Mouse (Mus musculus) embryonic facial prominence, embryonic 13.5 days (tissue): ENCODE measurements around the gene Ddx55. TPM values are rescaled to one million over a fixed set of nuclear protein-coding genes. Genes with fewer than 3 reads are reported as not detected.

Experiments
- polyA plus RNA-seq: library from polyadenylated mRNA; unstranded; fragments of >200 nt; fragmentation: Nextera tagmentation; extraction: Ambion mirVana; gene quantifications from 2 replicates; pipeline ENCODE4 v1.2.1, GENCODE M21; 2015

Ddx55 gene
- polyA plus RNA-seq, 1 experiment from 2014 or later, result 19.6 TPM

Other genes with a start within 250 kb of the Ddx55 start
- gene Mphosph9, start 224.9 kb upstream of the Ddx55 start, polyA plus RNA-seq, result 12.5 and 14.0 TPM in 2 replicates
- 17.7 and 19.4 TPM in 2 replicates for gene 2810006K23Rik, start 224.8 kb upstream of the Ddx55 start, polyA plus RNA-seq
- gene Cdk2ap1, start 189.8 kb upstream of the Ddx55 start, polyA plus RNA-seq, result 40.1 and 43.8 TPM in 2 replicates
- 93.7 and 97.7 TPM in 2 replicates for gene Sbno1, start 126.9 kb upstream of the Ddx55 start, polyA plus RNA-seq
- gene Kmt5a, start 112.9 kb upstream of the Ddx55 start, polyA plus RNA-seq, result 43.4 and 45.5 TPM in 2 replicates
- gene Rilpl2, start 74.5 kb upstream of the Ddx55 start, polyA plus RNA-seq, result 39.8 and 40.1 TPM in 2 replicates
- 25.9 and 28.3 TPM in 2 replicates for gene Snrnp35, start 69.7 kb upstream of the Ddx55 start, polyA plus RNA-seq
- 23.3 and 24.5 TPM in 2 replicates for gene Rilpl1, start 21.5 kb upstream of the Ddx55 start, polyA plus RNA-seq
- 508 and 520 TPM in 2 replicates for gene Tmed2, start 12.2 kb upstream of the Ddx55 start, polyA plus RNA-seq
- gene Eif2b1, start 26.3 kb downstream of the Ddx55 start, polyA plus RNA-seq, result 74.1 and 76.3 TPM in 2 replicates
- 69.1 and 72.3 TPM in 2 replicates for gene Gtf2h3, start 26.3 kb downstream of the Ddx55 start, polyA plus RNA-seq
- gene Atp6v0a2, start 75.7 kb downstream of the Ddx55 start, polyA plus RNA-seq, result 49.3 and 53.3 TPM in 2 replicates
- gene Dnah10, start 172.2 kb downstream of the Ddx55 start, polyA plus RNA-seq, result 0.06 and 0.32 TPM in 2 replicates